Mouse (Mus musculus): Measurements from ENCODE around the gene Nhlh1.

The Nhlh1 gene

GRCm38 (mm10) chr1:172057491-172057921 is at the start of gene Nhlh1:
Nhlh1 (minus strand) TSS chr1:172057573.
- no peak for DNase-seq (ENCODE audit: low read depth, low spot score)

DNA sequence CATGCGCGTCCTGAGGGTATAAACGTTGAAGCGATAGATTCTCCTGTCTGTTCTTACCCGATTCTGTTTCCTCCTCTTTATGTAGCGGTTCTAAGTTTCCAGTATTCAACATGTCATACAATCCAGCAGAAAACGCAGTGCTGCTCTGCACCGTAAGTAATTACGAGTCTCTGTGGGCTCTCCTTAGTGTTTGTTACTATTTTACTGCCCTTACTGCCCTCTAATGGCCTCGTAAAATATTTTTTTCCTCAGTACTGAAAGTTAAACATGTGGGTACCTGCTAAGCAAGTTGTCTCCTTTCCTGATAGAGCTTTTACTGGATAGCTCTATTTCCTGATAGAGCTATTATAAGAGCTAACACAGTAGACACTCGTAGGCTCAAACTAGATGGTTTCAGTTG is 47.7 kb upstream of the Nhlh1 start:
- DNase-seq (ENCODE audit: low read depth, low spot score), result no peak

DNA sequence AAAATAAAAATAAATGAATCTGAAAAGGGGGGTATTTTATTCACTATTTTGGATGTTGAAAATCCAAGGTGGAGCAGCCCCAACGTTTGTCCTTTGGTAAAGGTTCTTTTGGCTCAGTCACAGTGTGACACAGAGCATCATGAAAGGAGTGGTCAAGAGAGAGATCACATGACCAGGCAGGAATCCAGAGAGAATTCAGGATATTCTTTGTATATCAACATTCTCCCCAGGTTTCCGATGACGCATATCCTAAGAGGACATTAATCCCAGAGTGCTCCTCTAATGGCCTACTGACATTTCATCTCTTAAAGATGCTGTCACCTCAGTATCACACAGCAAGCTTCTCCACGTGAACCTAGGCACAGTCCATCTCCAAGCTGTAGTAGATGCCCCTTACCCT is 46.2 kb upstream of the Nhlh1 start:
- DNase-seq (ENCODE audit: low read depth, low spot score), result no peak

DNA sequence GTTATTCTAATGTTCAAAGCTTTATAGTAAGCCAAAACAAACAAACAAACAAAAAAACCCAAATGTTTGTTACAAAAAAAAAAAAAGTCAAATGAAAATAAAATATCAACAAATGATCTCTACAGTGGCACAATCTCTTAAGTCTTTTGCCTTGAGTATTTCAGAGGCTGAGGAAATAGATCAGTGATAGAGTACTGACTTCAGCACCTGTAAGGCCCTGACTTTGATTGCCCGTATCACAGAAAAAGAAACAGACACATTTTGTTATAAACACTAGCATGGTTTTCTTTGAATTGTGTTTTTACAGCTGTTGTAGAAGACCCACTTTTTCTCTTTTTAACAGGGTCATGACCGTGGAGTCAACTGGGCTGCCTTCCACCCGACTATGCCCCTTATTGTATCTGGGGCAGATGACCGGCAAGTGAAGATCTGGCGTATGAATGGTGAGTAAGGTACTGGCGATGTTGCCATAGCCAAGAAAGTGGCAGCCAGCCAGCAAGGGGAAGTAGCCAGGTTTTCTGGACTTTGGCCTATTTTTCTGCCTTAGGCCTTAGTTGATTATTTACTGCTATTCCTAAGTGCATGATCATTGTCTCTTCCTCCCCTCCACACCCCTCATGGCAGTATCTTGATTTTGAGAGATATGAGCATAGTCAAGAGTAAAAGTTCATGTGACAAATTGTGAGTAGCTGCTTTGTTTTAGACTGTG is 42.1 kb upstream of the Nhlh1 start:
- peak; percentile 42 for DNase-seq (ENCODE audit: low read depth, low spot score)

- no peak for DNase-seq (ENCODE audit: low read depth, low spot score)
These were observed 37.8 kb upstream of the Nhlh1 start for GRCm38 (mm10) chr1:172095202-172095601.

DNA sequence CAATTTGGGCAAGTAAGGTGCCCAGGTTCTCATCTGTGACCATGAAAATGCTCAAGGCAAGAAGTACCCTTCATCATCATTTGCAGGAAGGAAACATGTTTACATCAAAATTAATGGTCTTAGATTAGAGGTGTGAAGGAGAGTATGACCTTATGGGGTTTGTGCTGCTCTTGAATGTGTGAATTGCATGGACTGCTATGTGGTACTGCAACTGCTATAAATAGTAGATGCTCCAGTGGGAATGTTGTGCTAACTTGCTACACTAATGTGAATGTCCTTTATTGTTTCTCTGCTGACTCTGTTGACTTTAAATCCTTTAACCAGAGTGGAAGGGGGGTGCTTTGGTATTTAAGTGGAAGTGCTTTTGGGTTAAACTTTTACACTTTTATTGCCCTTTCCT is 36.9 kb upstream of the Nhlh1 start:
- no peak for DNase-seq (ENCODE audit: low read depth, low spot score)

- DNase-seq (ENCODE audit: low read depth, low spot score), result no peak
These were observed 36.1 kb upstream of the Nhlh1 start for GRCm38 (mm10) chr1:172093522-172093921.

- peak; percentile 47 for DNase-seq (ENCODE audit: low read depth, low spot score)
These were observed 25.6 kb upstream of the Nhlh1 start for GRCm38 (mm10) chr1:172082899-172083445.

DNA sequence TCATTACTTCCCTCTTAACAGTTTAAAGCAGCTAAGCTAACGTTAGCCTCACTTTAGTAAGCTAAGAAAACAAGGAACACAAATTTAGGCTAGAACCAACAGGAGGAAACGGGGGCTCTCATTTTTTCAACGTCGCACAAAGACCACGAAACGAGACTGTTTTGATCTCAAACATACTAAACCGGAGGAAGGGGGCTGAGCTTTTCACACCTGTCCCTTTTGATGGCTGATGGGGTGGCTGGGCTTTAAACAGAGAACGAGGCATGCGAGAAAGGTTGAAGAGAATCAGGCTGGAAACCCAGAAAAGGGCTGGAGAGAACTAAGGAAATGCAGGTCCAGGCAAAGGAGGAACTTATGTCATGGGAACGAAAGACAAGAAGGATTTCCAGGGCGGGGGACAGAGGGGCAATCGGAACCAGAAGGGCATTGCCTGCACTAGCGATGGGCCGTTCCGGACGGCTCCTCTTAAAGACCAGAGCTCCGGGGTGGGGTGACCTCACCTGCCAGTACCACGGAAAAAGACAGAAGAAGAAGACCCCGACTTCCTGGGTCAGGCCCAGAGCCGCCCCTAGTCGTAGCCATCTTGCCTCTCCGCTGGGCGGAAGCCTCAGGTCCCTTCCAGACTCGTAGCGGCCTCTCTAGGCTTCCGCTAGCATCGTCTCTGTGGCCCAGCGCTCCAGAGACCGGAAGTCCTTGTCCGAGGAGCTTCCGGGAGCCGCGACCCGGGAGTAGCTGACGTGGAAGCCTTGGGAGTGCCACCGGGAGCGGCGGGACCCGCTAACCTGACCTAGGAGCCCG is 24.9 kb upstream of the Nhlh1 start, which contains the start of the genes Copa and Ncstn:
Gene Copa (plus strand): TSS at position 429 of the 798 bp plus-strand sequence.
Gene Ncstn (minus strand): TSS at position 695 of the 798 bp plus-strand sequence.
- DNase-seq (ENCODE audit: low read depth, low spot score), result peak; percentile 95

- no peak for DNase-seq (ENCODE audit: low read depth, low spot score)
These were observed 20.6 kb upstream of the Nhlh1 start for GRCm38 (mm10) chr1:172077981-172078380.

DNA sequence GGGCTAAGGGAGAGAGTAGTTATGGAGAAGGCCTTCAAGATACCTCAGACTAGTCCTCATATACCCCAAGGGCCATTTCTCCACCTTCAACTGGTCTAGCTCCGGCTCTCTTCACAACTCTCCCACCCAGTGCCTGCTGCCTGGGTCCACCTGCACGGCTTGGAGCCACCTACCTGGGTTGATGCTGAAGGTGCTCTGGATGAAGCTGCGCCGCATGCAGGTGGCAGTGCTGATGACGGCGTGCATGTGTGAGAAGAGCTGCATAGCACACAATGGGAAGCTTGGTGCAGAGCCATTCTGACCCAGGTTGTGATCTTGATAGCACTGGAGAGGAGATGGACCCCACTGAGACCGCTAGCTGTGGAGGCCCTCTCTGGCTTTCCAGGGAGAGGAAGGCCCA is 15.2 kb upstream of the Nhlh1 start:
- no peak for DNase-seq (ENCODE audit: low read depth, low spot score)

- no peak for DNase-seq (ENCODE audit: low read depth, low spot score)
These were observed 14.2 kb upstream of the Nhlh1 start for GRCm38 (mm10) chr1:172071556-172071955.

- no peak for DNase-seq (ENCODE audit: low read depth, low spot score)
These were observed 12.9 kb upstream of the Nhlh1 start for GRCm38 (mm10) chr1:172070227-172070626.

DNA sequence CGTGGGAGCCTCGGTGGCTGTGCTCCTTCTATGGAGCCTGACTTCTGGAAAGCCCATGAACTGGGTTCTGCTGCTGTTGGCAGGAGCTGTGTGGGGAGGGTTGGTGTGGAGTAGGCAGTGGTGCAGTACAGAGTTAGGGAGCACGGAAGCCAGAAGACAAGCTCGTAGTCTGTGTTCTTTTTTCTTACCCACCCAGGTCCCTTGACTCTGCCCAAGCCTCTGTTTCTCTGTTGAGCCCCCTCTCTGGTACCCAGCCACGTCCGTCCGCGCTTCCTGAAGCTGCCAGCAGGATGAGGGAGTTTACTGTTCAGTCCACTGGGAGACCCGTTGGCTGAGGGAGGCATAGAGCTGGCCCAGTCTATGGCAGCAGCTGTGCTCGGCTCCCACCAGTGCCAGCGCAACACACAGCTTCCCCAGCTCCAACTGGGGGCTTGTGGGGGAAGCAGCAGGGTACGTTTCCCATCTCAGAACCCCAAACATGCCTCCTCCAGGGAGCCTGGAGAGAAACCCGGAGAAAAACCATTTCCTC is 7.3 kb upstream of the Nhlh1 start:
- no peak for DNase-seq (ENCODE audit: low read depth, low spot score)

- no peak for DNase-seq (ENCODE audit: low read depth, low spot score)
These were observed 6.1 kb upstream of the Nhlh1 start for GRCm38 (mm10) chr1:172063291-172064023.

- DNase-seq (ENCODE audit: low read depth, low spot score), result no peak
These were observed 4.7 kb upstream of the Nhlh1 start for GRCm38 (mm10) chr1:172062101-172062500.

DNA sequence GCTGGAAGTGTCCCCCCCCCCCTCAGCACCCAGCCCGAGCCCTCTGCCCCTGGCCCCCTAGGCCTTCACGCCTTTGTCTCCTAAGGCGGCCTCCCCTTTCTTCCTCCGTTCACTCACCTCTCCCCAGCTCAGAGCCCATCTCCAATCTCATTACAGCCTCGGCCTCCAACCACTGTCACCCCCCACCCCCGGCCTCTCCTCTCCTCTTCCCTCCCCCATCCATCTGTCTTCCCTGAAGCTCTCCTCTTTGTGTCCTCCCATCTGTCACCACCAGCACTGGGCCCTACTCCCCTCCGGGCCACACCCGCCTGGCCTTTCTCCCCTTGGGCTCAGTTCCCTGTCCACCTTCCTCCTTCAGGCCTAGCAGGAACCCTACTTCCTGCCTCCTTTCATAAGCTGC is 3.8 kb upstream of the Nhlh1 start:
- DNase-seq (ENCODE audit: low read depth, low spot score), result no peak

- no peak for DNase-seq (ENCODE audit: low read depth, low spot score)
These were observed 3.3 kb upstream of the Nhlh1 start for GRCm38 (mm10) chr1:172060659-172061058.

DNA sequence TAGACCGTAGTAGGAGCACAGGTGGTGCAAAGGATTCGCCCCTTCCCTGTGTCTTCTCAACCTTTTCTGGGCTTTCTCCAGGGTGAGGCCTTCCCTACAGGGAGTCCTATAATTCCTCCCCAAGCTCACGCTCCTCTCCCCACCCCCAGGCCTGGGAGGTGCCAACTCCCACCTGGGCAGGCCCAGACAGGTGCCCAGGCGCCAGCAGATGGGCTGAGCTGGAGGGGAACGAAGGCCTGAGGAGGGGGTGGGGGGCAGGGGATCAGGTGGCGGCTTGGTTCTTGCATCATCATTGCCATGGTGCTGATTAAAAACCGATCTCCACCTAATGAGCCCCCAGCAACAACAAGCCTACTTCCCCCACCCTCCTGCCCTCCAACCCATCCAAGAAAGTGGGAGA is 1.5 kb upstream of the Nhlh1 start:
- DNase-seq (ENCODE audit: low read depth, low spot score), result no peak

GRCm38 (mm10) chr1:172058321-172058720 is 948 bp upstream of the Nhlh1 start:
- no peak for DNase-seq (ENCODE audit: low read depth, low spot score)

GRCm38 (mm10) chr1:172056251-172056650 is 1.1 kb downstream of the Nhlh1 start:
- DNase-seq (ENCODE audit: low read depth, low spot score), result no peak
